ENCODE assay signal across 10 mouse cellular contexts in the genomic region with DNA sequence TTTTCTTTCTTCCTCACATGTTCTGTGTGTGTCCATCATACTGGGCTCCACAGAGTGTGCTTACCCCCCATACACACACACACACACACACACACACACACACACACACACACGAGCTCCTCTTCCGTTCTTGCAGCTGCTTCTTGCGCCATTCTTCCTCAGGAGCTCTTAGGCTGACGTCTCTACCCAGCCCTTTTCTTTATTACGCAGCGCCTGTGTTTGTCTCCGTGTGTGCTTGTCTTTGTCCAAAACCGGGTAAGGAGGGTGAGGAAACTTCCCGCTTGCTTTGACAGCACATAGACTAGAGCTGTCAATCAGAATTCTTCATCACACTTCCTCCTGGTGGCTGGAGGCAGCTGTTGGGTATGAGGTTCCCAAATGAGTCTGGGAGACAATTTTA. TPM values are rescaled to one million over a fixed set of nuclear protein-coding genes. Genes with fewer than 3 reads are reported as not detected.
A peak's percentile ranks its signal among the peaks of the same experiment; 100 is the strongest.
DNase-seq lines count a peak whose midpoint lies in the region; ATAC-seq and TF ChIP-seq lines count a peak whose summit lies in the region.
"Had no signal": no experiment of that assay in that cellular context is flagged by ENCODE, and none has a peak within 500 bp of the region (broad histone marks: within the 10 kb centered on the region; RNA-seq: fewer than 3 reads in every experiment).

No protein-coding gene starts in this region.

- no peaks in the 10 kb centered on the region for H3K36me3 ChIP-seq in hindbrain, embryonic 11.5 days (ENCODE audit: control insufficient read depth, insufficient read depth, low read length)
- H3K36me3 ChIP-seq in hindbrain, embryonic 16.5 days (ENCODE audit: control insufficient read depth, insufficient read depth, low read length), result 0 out of 2 replicates have a peak, but pooled peaks cover 3% of the 10 kb centered on the region
- no peaks in the 10 kb centered on the region for H3K36me3 ChIP-seq in forebrain, embryonic 16.5 days (ENCODE audit: control insufficient read depth, insufficient read depth)
- 0 out of 2 replicates have a peak, but pooled peaks cover 3% of the 10 kb centered on the region for H3K36me3 ChIP-seq in intestine, embryonic 16.5 days (ENCODE audit: control insufficient read depth, insufficient read depth, low read length)

- no peak overlapping the region for H3K4me2 ChIP-seq in hindbrain, embryonic 11.5 days (replicated peaks; ENCODE audit: low read depth, low read length)
- H3K4me2 ChIP-seq in hindbrain, embryonic 16.5 days (ENCODE audit: low read length), result no peak overlapping the region
- H3K4me2 ChIP-seq in forebrain, embryonic 16.5 days (ENCODE audit: low read length), result no peak overlapping the region
- no peak overlapping the region for H3K4me2 ChIP-seq in intestine, embryonic 16.5 days (ENCODE audit: low read depth, low read length)

- H3K4me1 ChIP-seq in hindbrain, embryonic 11.5 days (replicated peaks; ENCODE audit: control insufficient read depth, insufficient read depth, low read length), result peaks cover 23% of the 10 kb centered on the region
- peaks cover 35% of the 10 kb centered on the region for H3K4me1 ChIP-seq in hindbrain, embryonic 16.5 days (ENCODE audit: control insufficient read depth, insufficient read depth, low read depth, low read length)
- H3K4me1 ChIP-seq in bone marrow, adult 2 months (ENCODE audit: control insufficient read depth, insufficient read depth, low read length), result peaks cover 13% of the 10 kb centered on the region
- peaks cover 29% of the 10 kb centered on the region for H3K4me1 ChIP-seq in forebrain, embryonic 16.5 days (replicated peaks; ENCODE audit: control insufficient read depth, insufficient read depth, low read length)
- peaks cover 35% of the 10 kb centered on the region for H3K4me1 ChIP-seq in intestine, embryonic 16.5 days (ENCODE audit: control insufficient read depth, insufficient read depth, low read length)

- no peak overlapping the region for H3K9ac ChIP-seq in hindbrain, embryonic 11.5 days (ENCODE audit: low read depth, low read length)
- H3K9ac ChIP-seq in hindbrain, embryonic 16.5 days (ENCODE audit: low read depth, low read length), result no peak overlapping the region
- no peak overlapping the region for H3K9ac ChIP-seq in forebrain, embryonic 16.5 days (replicated peaks; ENCODE audit: low read depth, low read length)
- H3K9ac ChIP-seq in intestine, embryonic 16.5 days (ENCODE audit: low read depth, low read length), result no peak overlapping the region
- H3K9ac ChIP-seq: liver, embryonic 14.5 days had no signal

- TF ChIP-seq CTCF in bone marrow, adult 2 months (IDR thresholded peaks at IDR 0.05; ENCODE audit: control insufficient read depth, insufficient read depth, low read length), result no peak

- H3K27ac ChIP-seq in hindbrain, embryonic 11.5 days (ENCODE audit: low read depth, low read length), result peak overlapping the region; percentile 53; the same call in 1 of the 2 replicates
- H3K27ac ChIP-seq in hindbrain, embryonic 16.5 days (ENCODE audit: low read depth, low read length), result no peak overlapping the region
- peak overlapping the region; percentile 97 for H3K27ac ChIP-seq in bone marrow, adult 2 months (ENCODE audit: control insufficient read depth, insufficient read depth, low read depth, low read length, poor library complexity)
- H3K27ac ChIP-seq in forebrain, embryonic 16.5 days (ENCODE audit: low read length), result no peak overlapping the region
- no peak overlapping the region for H3K27ac ChIP-seq in intestine, embryonic 16.5 days (ENCODE audit: low read length)
- H3K27ac ChIP-seq: liver, embryonic 14.5 days had no signal

- no peak for TF ChIP-seq POLR2A in bone marrow, adult 2 months (IDR thresholded peaks at IDR 0.05; ENCODE audit: borderline replicate concordance, control insufficient read depth, low read depth, low read length)

- DNase-seq in hindbrain, embryonic 11.5 days (ENCODE audit: low spot score), result no peak
- DNase-seq in lung, postnatal 4 days, result peak; percentile 51 to 63
- no peak for DNase-seq in thymus, postnatal 14 days

- no peaks in the 10 kb centered on the region for H3K9me3 ChIP-seq in hindbrain, embryonic 11.5 days (ENCODE audit: control insufficient read depth, low read length)
- no peaks in the 10 kb centered on the region for H3K9me3 ChIP-seq in hindbrain, embryonic 16.5 days (ENCODE audit: control insufficient read depth, low read length)
- no peaks in the 10 kb centered on the region for H3K9me3 ChIP-seq in forebrain, embryonic 16.5 days (ENCODE audit: control insufficient read depth, low read length)
- H3K9me3 ChIP-seq in intestine, embryonic 16.5 days (ENCODE audit: control insufficient read depth, low read length), result no peaks in the 10 kb centered on the region
- H3K9me3 ChIP-seq: G1E had no signal

- H3K4me3 ChIP-seq in hindbrain, embryonic 11.5 days (ENCODE audit: low read depth, low read length), result no peak overlapping the region
- no peak overlapping the region for H3K4me3 ChIP-seq in hindbrain, embryonic 16.5 days (ENCODE audit: low read length)
- H3K4me3 ChIP-seq in bone marrow, adult 2 months (replicated peaks; ENCODE audit: control insufficient read depth, low read depth, low read length), result no peak overlapping the region
- H3K4me3 ChIP-seq in forebrain, embryonic 16.5 days (replicated peaks; ENCODE audit: low read length), result no peak overlapping the region
- H3K4me3 ChIP-seq in intestine, embryonic 16.5 days (ENCODE audit: low read length), result no peak overlapping the region

- 61% methylated on average over 9 of the region's 9 CpGs for WGBS in hindbrain, embryonic 11.5 days
- WGBS in hindbrain, embryonic 16.5 days, result 43% methylated on average over 9 of the region's 9 CpGs
- 36% methylated on average over 9 of the region's 9 CpGs for WGBS in bone marrow, adult 2 months
- WGBS in forebrain, embryonic 16.5 days, result 41% methylated on average over 9 of the region's 9 CpGs
- WGBS in intestine, embryonic 16.5 days, result 62% methylated on average over 9 of the region's 9 CpGs

- no peak for ATAC-seq in hindbrain, embryonic 11.5 days (ENCODE audit: low FRiP score)
- no peak for ATAC-seq in hindbrain, embryonic 16.5 days
- peak; percentile 30; the same call in 1 of the 2 replicates for ATAC-seq in forebrain, embryonic 16.5 days
- ATAC-seq in intestine, embryonic 16.5 days, result no peak
- no peak for ATAC-seq in erythroblast, adult 5-6 weeks (replicated peaks; ENCODE audit: low FRiP score, poor library complexity, severe bottlenecking)

- H3K27me3 ChIP-seq in hindbrain, embryonic 11.5 days (ENCODE audit: control insufficient read depth, insufficient read depth, low read length), result no peaks in the 10 kb centered on the region
- H3K27me3 ChIP-seq in hindbrain, embryonic 16.5 days (replicated peaks; ENCODE audit: control insufficient read depth, insufficient read depth, low read length), result no peaks in the 10 kb centered on the region
- no peaks in the 10 kb centered on the region for H3K27me3 ChIP-seq in forebrain, embryonic 16.5 days (replicated peaks; ENCODE audit: control insufficient read depth, insufficient read depth, low read length)
- H3K27me3 ChIP-seq in intestine, embryonic 16.5 days (replicated peaks; ENCODE audit: control insufficient read depth, insufficient read depth, low read length), result no peaks in the 10 kb centered on the region

RNA-seq across cellular contexts. Expression of gene Wbp1l, which starts 19.4 kb away (rescaled TPM):
- polyA plus RNA-seq in hindbrain, embryonic 11.5 days (2014; fragmentation: Nextera tagmentation; extraction: Ambion mirVana), result 31.5 and 33.4 TPM in 2 replicates
- polyA plus RNA-seq in hindbrain, embryonic 16.5 days (2015; fragmentation: Nextera tagmentation; extraction: Ambion mirVana), result 32.0 and 40.0 TPM in 2 replicates
- 15.8 and 29.3 TPM in 2 replicates for polyA plus RNA-seq in bone marrow, adult 2 months (2011; ENCODE audit: insufficient read depth, insufficient read length, low replicate concordance, missing spikeins)
- 39.1 and 41.3 TPM in 2 replicates for polyA plus RNA-seq in forebrain, embryonic 16.5 days (2015; fragmentation: Nextera tagmentation; extraction: Ambion mirVana)
- 39.3 and 40.0 TPM in 2 replicates for polyA plus RNA-seq in intestine, embryonic 16.5 days (2015; fragmentation: Nextera tagmentation; extraction: Ambion mirVana)
- 5.2 and 7.9 TPM in 2 replicates for total RNA-seq in erythroblast, adult 5-6 weeks (2015; ENCODE audit: low replicate concordance)
- total RNA-seq in erythroblast, adult 5-6 weeks (2017; ENCODE audit: low replicate concordance), result 8.2 and 9.8 TPM in 2 replicates

RNA-seq across cellular contexts. Expression of gene Sfxn2, which starts 45.2 kb away (rescaled TPM):
- polyA plus RNA-seq in hindbrain, embryonic 11.5 days (2014; fragmentation: Nextera tagmentation; extraction: Ambion mirVana), result 9.3 and 11.1 TPM in 2 replicates
- 9.9 and 10.5 TPM in 2 replicates for polyA plus RNA-seq in hindbrain, embryonic 16.5 days (2015; fragmentation: Nextera tagmentation; extraction: Ambion mirVana)
- 4.3 and 9.4 TPM in 2 replicates for polyA plus RNA-seq in bone marrow, adult 2 months (2011; ENCODE audit: insufficient read depth, insufficient read length, low replicate concordance, missing spikeins)
- 14.3 and 14.8 TPM in 2 replicates for polyA plus RNA-seq in forebrain, embryonic 16.5 days (2015; fragmentation: Nextera tagmentation; extraction: Ambion mirVana)
- polyA plus RNA-seq in intestine, embryonic 16.5 days (2015; fragmentation: Nextera tagmentation; extraction: Ambion mirVana), result 16.7 and 18.1 TPM in 2 replicates
- 1.9 TPM in 2 replicates for total RNA-seq in erythroblast, adult 5-6 weeks (2015; ENCODE audit: low replicate concordance)
- total RNA-seq in erythroblast, adult 5-6 weeks (2017; ENCODE audit: low replicate concordance), result 2.9 and 3.9 TPM in 2 replicates

RNA-seq across cellular contexts. Expression of gene Arl3, which starts 45.3 kb away (rescaled TPM):
- polyA plus RNA-seq in hindbrain, embryonic 11.5 days (2014; fragmentation: Nextera tagmentation; extraction: Ambion mirVana), result 145 and 160 TPM in 2 replicates
- 211 and 247 TPM in 2 replicates for polyA plus RNA-seq in hindbrain, embryonic 16.5 days (2015; fragmentation: Nextera tagmentation; extraction: Ambion mirVana)
- 14.0 and 18.3 TPM in 2 replicates for polyA plus RNA-seq in bone marrow, adult 2 months (2011; ENCODE audit: insufficient read depth, insufficient read length, low replicate concordance, missing spikeins)
- polyA plus RNA-seq in forebrain, embryonic 16.5 days (2015; fragmentation: Nextera tagmentation; extraction: Ambion mirVana), result 226 and 246 TPM in 2 replicates
- 53.9 and 64.5 TPM in 2 replicates for polyA plus RNA-seq in intestine, embryonic 16.5 days (2015; fragmentation: Nextera tagmentation; extraction: Ambion mirVana)
- total RNA-seq in erythroblast, adult 5-6 weeks (2015; ENCODE audit: low replicate concordance), result 4.2 and 5.9 TPM in 2 replicates
- 3.2 and 4.2 TPM in 2 replicates for total RNA-seq in erythroblast, adult 5-6 weeks (2017; ENCODE audit: low replicate concordance)

RNA-seq across cellular contexts. Expression of gene Cyp17a1, which starts 54.6 kb away (rescaled TPM):
- 0.29 TPM in 1 of 2 replicates, not detected in the other for polyA plus RNA-seq in hindbrain, embryonic 11.5 days (2014; fragmentation: Nextera tagmentation; extraction: Ambion mirVana)
- polyA plus RNA-seq in hindbrain, embryonic 16.5 days (2015; fragmentation: Nextera tagmentation; extraction: Ambion mirVana), result not detected in 2 replicates
- polyA plus RNA-seq in bone marrow, adult 2 months (2011; ENCODE audit: insufficient read depth, insufficient read length, low replicate concordance, missing spikeins), result not detected in 2 replicates
- 0.33 TPM in 1 of 2 replicates, not detected in the other for polyA plus RNA-seq in forebrain, embryonic 16.5 days (2015; fragmentation: Nextera tagmentation; extraction: Ambion mirVana)
- 0.16 TPM in 1 of 2 replicates, not detected in the other for polyA plus RNA-seq in intestine, embryonic 16.5 days (2015; fragmentation: Nextera tagmentation; extraction: Ambion mirVana)
- not detected in 2 replicates for total RNA-seq in erythroblast, adult 5-6 weeks (2015; ENCODE audit: low replicate concordance)
- not detected in 2 replicates for total RNA-seq in erythroblast, adult 5-6 weeks (2017; ENCODE audit: low replicate concordance)
- polyA plus RNA-seq: G1E had no signal

Comparison
In these comparisons a context has a peak if more than half of its experiments do, and no peak if none do; other contexts are left out.
1. H3K27ac ChIP-seq: peak in hindbrain, embryonic 11.5 days (single experiment) and bone marrow, adult 2 months (single experiment); none in hindbrain, embryonic 16.5 days (single experiment), forebrain, embryonic 16.5 days (single experiment) and intestine, embryonic 16.5 days (single experiment).
2. DNase-seq: peak in lung, postnatal 4 days (2 of 2); none in hindbrain, embryonic 11.5 days (single experiment) and thymus, postnatal 14 days (single experiment).